Mouse (Mus musculus) kidney, embryonic 15.5 days (tissue): ENCODE data around the gene Gpat2. TPM values are rescaled to one million over a fixed set of nuclear protein-coding genes. Genes with fewer than 3 reads are reported as not detected.

ENCODE experiments used
- ATAC-seq: fragments of 200-750 bp; cut with Nextera tagmentation; replicated peaks from 2 replicates; pipeline ENCODE4 v1.8.0; 2017; ENCODE audit warnings: moderate TSS enrichment; ENCODE audit not compliant: low FRiP score
- H3K27ac ChIP-seq: fragments of 300-500 bp; sonication (generic); 2 replicates; pipeline ENCODE4 v1.5.1; 2015; ENCODE audit warnings: mild to moderate bottlenecking, inconsistent platforms
- H3K27me3 ChIP-seq: fragments of 300-500 bp; sonication (generic); 2 replicates; pipeline ENCODE4 v1.6.1; 2015; ENCODE audit warnings: inconsistent platforms
- H3K36me3 ChIP-seq: fragments of 300-500 bp; sonication (generic); 2 replicates; pipeline ENCODE4 v1.6.1; 2015; ENCODE audit warnings: inconsistent platforms
- H3K4me1 ChIP-seq: fragments of 300-500 bp; sonication (generic); 2 replicates; pipeline ENCODE4 v1.6.1; 2015; ENCODE audit warnings: inconsistent platforms
- H3K4me2 ChIP-seq: fragments of 300-500 bp; sonication (generic); 2 replicates; pipeline ENCODE4 v1.6.1; 2015; ENCODE audit warnings: moderate library complexity, mild to moderate bottlenecking, inconsistent platforms
- H3K4me3 ChIP-seq: fragments of 300-500 bp; sonication (generic); replicated peaks from 2 replicates; pipeline ENCODE4 v1.5.1; 2015; ENCODE audit warnings: mild to moderate bottlenecking, inconsistent platforms
- H3K9ac ChIP-seq: fragments of 300-500 bp; sonication (generic); 2 replicates; pipeline ENCODE4 v1.6.1; 2015; ENCODE audit warnings: mild to moderate bottlenecking, inconsistent platforms
- H3K9me3 ChIP-seq: fragments of 300-500 bp; sonication (generic); replicated peaks from 2 replicates; pipeline ENCODE4 v1.6.1; 2016; ENCODE audit warnings: inconsistent platforms
- WGBS: fragments of 180-500 bp; shearing (Covaris S2); methylation state at CpG from one replicate; pipeline ENCODE4 v1.1.7; 2015; ENCODE audit warnings: mixed read lengths; 5-methylcytosine and 5-hydroxymethylcytosine counted together
- polyA plus RNA-seq: library from polyadenylated mRNA; unstranded; fragments of >200 nt; fragmentation: Nextera tagmentation; extraction: Ambion mirVana; gene quantifications from 2 replicates; pipeline ENCODE4 v1.2.1, GENCODE M21; 2015

Gpat2 gene
- 0.30 TPM in 2 replicates for polyA plus RNA-seq

DNA sequence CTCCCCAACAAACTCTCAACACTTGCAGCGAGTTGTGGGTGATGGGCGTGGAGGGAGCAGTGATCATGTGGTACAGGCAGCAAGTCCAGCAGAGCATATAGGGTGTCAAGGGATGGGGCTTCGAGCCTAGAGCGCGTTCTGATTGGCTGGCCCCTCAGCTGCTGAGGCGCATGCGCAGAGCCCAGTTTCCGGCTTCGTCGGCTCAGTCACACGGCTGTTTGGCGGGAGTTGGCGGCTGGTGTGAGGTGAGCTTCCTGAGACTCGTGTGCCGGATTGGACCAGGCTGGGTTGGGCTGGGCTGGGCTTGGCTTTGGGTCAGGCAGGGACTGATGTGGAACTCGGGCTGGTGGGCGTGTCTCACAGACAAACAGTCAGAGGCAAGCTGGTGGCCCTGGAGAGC is at the start of gene Gpat2:
TSS of gene Gpat2 (plus strand) at position 223 of the 400 bp plus-strand sequence.
- no peak for ATAC-seq
- Histone ChIP-seq H3K27ac (no peak within 1 kb of the TSS), H3K4me1 (no peaks in the 10 kb centered on the region), H3K4me3 (no peak within 1 kb of the TSS), H3K36me3 (no peaks in the 10 kb centered on the region), H3K4me2 (no peak within 1 kb of the TSS), H3K27me3 (no peaks in the 10 kb centered on the region), H3K9ac (no peak within 1 kb of the TSS), H3K9me3 (no peaks in the 10 kb centered on the region)
- 85% methylated on average over 17 of the region's 17 CpGs for WGBS

DNA sequence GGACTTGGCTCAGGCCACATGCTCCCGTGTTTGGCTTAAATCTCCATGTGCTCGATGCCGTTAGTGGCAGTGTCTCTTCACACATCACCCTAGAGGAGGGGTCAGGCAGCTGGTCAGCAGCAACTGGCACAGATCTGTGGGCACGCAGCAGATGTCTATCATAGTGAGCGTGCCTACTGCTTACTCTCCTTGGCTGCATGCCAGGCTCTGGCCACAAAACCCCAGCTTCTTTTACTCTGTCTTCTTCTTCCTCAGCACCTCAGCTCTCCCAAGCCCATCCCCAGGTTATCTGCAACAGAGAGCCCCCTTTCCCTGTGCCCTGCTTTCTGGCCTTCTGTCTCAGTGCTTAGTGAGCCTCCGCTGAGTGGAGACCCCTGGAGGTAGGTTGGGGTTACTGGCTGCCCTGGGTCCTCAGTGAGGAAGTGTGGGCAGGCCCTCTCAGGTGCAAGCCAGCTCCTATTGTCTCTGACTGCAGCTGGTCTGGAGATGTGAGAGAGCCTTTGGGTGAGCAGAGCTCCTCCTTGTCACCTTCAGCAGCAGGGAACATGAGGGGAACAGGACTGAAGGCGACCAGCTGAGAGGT is 49.1 kb upstream of the Gpat2 start:
- H3K36me3 ChIP-seq: no peaks in the 10 kb centered on the region
- no peak overlapping the region for H3K4me2 ChIP-seq
- ATAC-seq: 0 out of 2 replicates have a peak, but pooled peaks have one; percentile 26
- no peaks in the 10 kb centered on the region for H3K9me3 ChIP-seq
- no peak overlapping the region for H3K9ac ChIP-seq
- H3K27ac ChIP-seq: no peak overlapping the region
- 64% methylated on average over 7 of the region's 7 CpGs for WGBS
- H3K27me3 ChIP-seq: no peaks in the 10 kb centered on the region
- H3K4me1 ChIP-seq: peaks cover 28% of the 10 kb centered on the region
- H3K4me3 ChIP-seq: no peak overlapping the region

DNA sequence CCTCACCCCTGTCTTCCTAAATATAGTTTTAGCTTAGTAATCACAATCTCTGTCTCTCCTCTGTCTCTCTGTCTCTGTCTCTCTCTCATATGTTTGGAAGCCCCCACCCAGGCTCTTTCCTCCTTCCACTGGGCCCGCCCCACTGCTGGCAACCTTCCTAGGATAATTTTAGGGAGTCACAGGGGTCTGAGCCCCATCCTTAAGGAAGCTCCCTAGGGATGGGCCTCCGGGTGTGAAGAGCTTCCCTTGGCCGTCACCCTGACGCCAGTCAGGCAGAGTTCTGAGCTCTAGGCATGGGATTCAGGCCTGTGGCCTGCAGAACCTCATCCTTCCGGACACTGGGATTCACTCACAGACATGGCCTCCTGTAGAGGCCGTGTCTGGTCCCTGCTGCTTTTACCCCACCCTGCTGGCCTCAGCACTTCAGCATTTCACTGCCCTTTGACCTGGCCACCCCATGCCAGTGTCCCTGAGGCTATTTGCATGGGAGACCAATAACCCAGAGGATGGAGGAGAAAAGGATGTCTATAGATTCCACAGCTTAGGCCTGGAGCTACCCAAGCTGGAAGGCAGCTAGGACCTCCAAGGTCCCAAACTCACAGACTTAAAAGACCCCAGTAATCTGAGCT is 48.5 kb upstream of the Gpat2 start:
- no peak for ATAC-seq
- Histone ChIP-seq H3K4me1 (peaks cover 22% of the 10 kb centered on the region), H3K36me3 (no peaks in the 10 kb centered on the region), H3K27me3 (no peaks in the 10 kb centered on the region), H3K4me3 (no peak overlapping the region), H3K4me2 (no peak overlapping the region), H3K9me3 (no peaks in the 10 kb centered on the region), H3K27ac (no peak overlapping the region), H3K9ac (no peak overlapping the region)
- 71% methylated on average over 6 of the region's 6 CpGs for whole genome bisulfite sequencing

DNA sequence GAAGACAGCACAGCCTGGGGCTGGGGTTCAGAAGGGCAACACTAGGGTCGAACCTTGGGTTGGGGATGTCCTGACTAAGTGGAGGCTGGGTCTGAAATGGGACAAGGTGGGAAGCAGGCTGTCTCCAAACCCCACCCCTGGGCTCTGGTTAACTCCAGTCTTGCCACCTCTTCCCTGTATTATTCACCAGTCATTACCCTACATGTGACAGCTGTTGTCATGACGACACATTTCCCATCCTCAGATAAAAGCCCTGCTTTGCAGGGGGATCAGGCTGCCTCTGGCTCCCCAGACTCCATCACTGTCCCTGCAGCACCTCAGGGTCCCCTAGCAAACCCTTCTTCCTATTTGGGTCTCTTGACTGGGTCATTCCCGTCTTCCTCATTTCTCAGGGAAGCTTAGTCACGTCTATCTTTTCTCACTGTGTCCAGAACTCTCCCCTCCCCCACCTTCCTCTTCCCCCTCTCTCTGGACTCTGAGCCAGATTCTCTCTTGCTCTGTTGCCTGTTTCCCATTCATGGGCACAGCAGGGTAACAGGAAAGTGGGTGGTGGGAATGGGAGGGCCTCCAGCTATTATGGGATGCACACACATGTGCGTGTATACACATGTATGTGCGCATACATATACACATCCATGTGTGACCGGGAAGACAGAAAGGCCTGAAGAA is 46.9 kb upstream of the Gpat2 start:
- no peak for ATAC-seq
- Histone ChIP-seq H3K4me3 (no peak overlapping the region), H3K4me1 (peaks cover 16% of the 10 kb centered on the region; the same call in 1 of the 2 replicates), H3K27ac (no peak overlapping the region), H3K9ac (no peak overlapping the region), H3K27me3 (no peaks in the 10 kb centered on the region), H3K36me3 (no peaks in the 10 kb centered on the region), H3K4me2 (no peak overlapping the region), H3K9me3 (no peaks in the 10 kb centered on the region)
- 72% methylated on average over 7 of the region's 7 CpGs for WGBS

GRCm38 (mm10) chr2:127378611-127378990 is 46.4 kb upstream of the Gpat2 start:
- H3K4me2 ChIP-seq: no peak overlapping the region
- no peak for ATAC-seq
- no peak overlapping the region for H3K4me3 ChIP-seq
- WGBS: 59% methylated on average over 7 of the region's 7 CpGs
- H3K36me3 ChIP-seq: no peaks in the 10 kb centered on the region
- no peaks in the 10 kb centered on the region for H3K27me3 ChIP-seq
- no peak overlapping the region for H3K9ac ChIP-seq
- H3K9me3 ChIP-seq: no peaks in the 10 kb centered on the region
- H3K4me1 ChIP-seq: peaks cover 16% of the 10 kb centered on the region; the same call in 1 of the 2 replicates
- no peak overlapping the region for H3K27ac ChIP-seq

DNA sequence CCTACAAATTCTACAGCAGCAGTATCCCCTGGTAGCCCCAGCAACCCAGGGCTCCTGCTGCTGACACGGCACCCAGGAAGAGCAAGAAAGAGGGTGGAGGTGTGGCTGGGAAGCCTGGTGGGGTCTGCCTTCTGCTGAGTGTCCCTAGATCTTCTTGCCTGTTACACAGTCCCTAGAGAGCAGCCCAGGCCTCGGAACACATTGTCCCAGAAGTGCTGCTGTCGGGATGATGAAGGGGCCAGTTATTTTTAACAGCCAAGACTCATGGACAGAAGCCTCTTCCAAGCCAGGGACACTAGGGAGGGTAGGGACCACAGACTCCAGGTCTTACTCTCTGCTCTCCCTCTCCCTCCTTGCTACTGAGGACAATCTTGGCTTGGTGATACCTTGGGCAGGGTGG is 45.7 kb upstream of the Gpat2 start:
- no peak overlapping the region for H3K9ac ChIP-seq
- no peaks in the 10 kb centered on the region for H3K9me3 ChIP-seq
- ATAC-seq: no peak
- H3K27ac ChIP-seq: no peak overlapping the region
- H3K36me3 ChIP-seq: no peaks in the 10 kb centered on the region
- H3K4me3 ChIP-seq: no peak overlapping the region
- H3K4me2 ChIP-seq: no peak overlapping the region
- H3K27me3 ChIP-seq: no peaks in the 10 kb centered on the region
- peaks cover 16% of the 10 kb centered on the region; the same call in 1 of the 2 replicates for H3K4me1 ChIP-seq
- WGBS: 48% methylated on average over 3 of the region's 3 CpGs

DNA sequence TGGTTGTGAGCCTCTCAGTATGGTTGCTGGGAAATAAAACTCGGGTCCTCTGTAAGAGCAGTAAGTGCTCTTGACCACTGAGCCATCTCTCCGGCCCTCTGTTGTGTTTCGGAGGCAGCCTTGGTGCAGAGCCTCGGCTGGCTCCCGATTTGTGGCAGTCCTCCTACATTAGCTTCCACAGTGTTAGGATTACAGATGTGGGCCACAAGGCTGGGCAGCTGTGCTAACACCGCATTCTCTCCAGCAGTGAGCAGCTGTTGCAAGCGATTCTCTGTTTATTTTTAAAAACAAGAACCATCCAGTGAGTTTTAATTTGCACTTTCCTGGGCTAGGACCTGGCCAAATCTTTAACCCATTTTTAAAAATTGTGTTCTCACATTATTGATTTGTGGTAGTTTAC is 41.1 kb upstream of the Gpat2 start:
- no peak overlapping the region for H3K4me3 ChIP-seq
- ATAC-seq: no peak
- H3K27ac ChIP-seq: no peak overlapping the region
- no peaks in the 10 kb centered on the region for H3K36me3 ChIP-seq
- H3K27me3 ChIP-seq: no peaks in the 10 kb centered on the region
- H3K9ac ChIP-seq: no peak overlapping the region
- 67% methylated on average over 7 of the region's 7 CpGs for WGBS
- no peak overlapping the region for H3K4me2 ChIP-seq
- no peaks in the 10 kb centered on the region for H3K9me3 ChIP-seq
- no peaks in the 10 kb centered on the region for H3K4me1 ChIP-seq

GRCm38 (mm10) chr2:127387521-127387920 is 37.5 kb upstream of the Gpat2 start:
- Histone ChIP-seq H3K9me3 (no peaks in the 10 kb centered on the region), H3K9ac (no peak overlapping the region), H3K4me2 (no peak overlapping the region), H3K27me3 (no peaks in the 10 kb centered on the region), H3K27ac (no peak overlapping the region), H3K4me1 (no peaks in the 10 kb centered on the region), H3K36me3 (no peaks in the 10 kb centered on the region), H3K4me3 (no peak overlapping the region)
- WGBS: 81% methylated on average over 2 of the region's 2 CpGs
- no peak for ATAC-seq

- Histone ChIP-seq H3K9ac (no peak overlapping the region), H3K9me3 (no peaks in the 10 kb centered on the region), H3K27me3 (no peaks in the 10 kb centered on the region), H3K27ac (no peak overlapping the region), H3K4me3 (no peak overlapping the region), H3K4me1 (peaks cover 2% of the 10 kb centered on the region; the same call in 1 of the 2 replicates), H3K4me2 (no peak overlapping the region), H3K36me3 (no peaks in the 10 kb centered on the region)
- WGBS: 77% methylated on average over 3 of the region's 3 CpGs
- ATAC-seq: no peak
Measured at GRCm38 (mm10) chr2:127390352-127390751, 34.6 kb upstream of the Gpat2 start.

- Histone ChIP-seq H3K36me3 (no peaks in the 10 kb centered on the region), H3K27ac (no peak overlapping the region), H3K9me3 (no peaks in the 10 kb centered on the region), H3K4me1 (peaks cover 2% of the 10 kb centered on the region; the same call in 1 of the 2 replicates), H3K4me2 (no peak overlapping the region), H3K9ac (no peak overlapping the region), H3K4me3 (no peak overlapping the region), H3K27me3 (no peaks in the 10 kb centered on the region)
- 65% methylated on average over 4 of the region's 4 CpGs for WGBS
- ATAC-seq: no peak
Measured at GRCm38 (mm10) chr2:127390846-127391245, 34.2 kb upstream of the Gpat2 start.

GRCm38 (mm10) chr2:127391323-127391722 is 33.7 kb upstream of the Gpat2 start:
- ATAC-seq: no peak
- Histone ChIP-seq H3K36me3 (no peaks in the 10 kb centered on the region), H3K4me2 (no peak overlapping the region), H3K9me3 (no peaks in the 10 kb centered on the region), H3K9ac (no peak overlapping the region), H3K4me1 (peaks cover 2% of the 10 kb centered on the region; the same call in 1 of the 2 replicates), H3K27me3 (no peaks in the 10 kb centered on the region), H3K27ac (no peak overlapping the region), H3K4me3 (no peak overlapping the region)
- WGBS: 64% methylated on average over 3 of the region's 3 CpGs

- Histone ChIP-seq H3K4me2 (no peak overlapping the region), H3K36me3 (no peaks in the 10 kb centered on the region), H3K4me1 (peaks cover 2% of the 10 kb centered on the region; the same call in 1 of the 2 replicates), H3K9me3 (no peaks in the 10 kb centered on the region), H3K4me3 (no peak overlapping the region), H3K27me3 (no peaks in the 10 kb centered on the region), H3K27ac (no peak overlapping the region), H3K9ac (no peak overlapping the region)
- no peak for ATAC-seq
- WGBS: 67% methylated on average over 5 of the region's 5 CpGs
Measured at GRCm38 (mm10) chr2:127394606-127395161, 30.3 kb upstream of the Gpat2 start.
